Mouse (Mus musculus) heart, adult 2 months (tissue): Measurements from ENCODE around the gene Bpi.

Source experiments
- CTCF ChIP-seq: fragments of 200-600 bp; IDR thresholded peaks from 2 replicates; pipeline ENCODE4 v1.8.1; 2022; ENCODE audit warnings: antibody characterized with exemption, mild to moderate bottlenecking, moderate library complexity
- EP300 ChIP-seq: fragments of 200-500 bp; IDR thresholded peaks from 2 replicates; pipeline ENCODE4 v1.6.1; 2011; ENCODE audit warnings: low read depth, low read length, control low read depth; ENCODE audit not compliant: insufficient read depth
- POLR2A ChIP-seq: fragments of 200-500 bp; IDR thresholded peaks from 2 replicates; pipeline ENCODE4 v1.6.1; 2011; ENCODE audit warnings: mild to moderate bottlenecking, low read depth, low read length, control low read depth; ENCODE audit not compliant: insufficient read depth

GRCm38 (mm10) chr2:158242170-158242896 lies 15.6 kb upstream of the Bpi start:
- no peak for TF ChIP-seq CTCF
- TF ChIP-seq POLR2A = no peak
- no peak for TF ChIP-seq EP300
